Mouse (Mus musculus) myocyte (in vitro differentiated cells): ENCODE measurements around the gene Tada1. TPM values are rescaled to one million over a fixed set of nuclear protein-coding genes. Genes with fewer than 3 reads are reported as not detected.

Experiments used
- H3K27me3 ChIP-seq: one replicate; pipeline ENCODE4 v1.6.1; 2011; ENCODE audit not compliant: control insufficient read depth, insufficient read depth, insufficient read length
- H3K36me3 ChIP-seq: one replicate; pipeline ENCODE4 v1.6.1; 2011; ENCODE audit not compliant: control insufficient read depth, insufficient read depth
- H3K4me2 ChIP-seq: one replicate; pipeline ENCODE4 v1.6.1; 2011; ENCODE audit warnings: low read depth, control low read depth
- H3K4me3 ChIP-seq: one replicate; pipeline ENCODE4 v1.5.1; 2011; ENCODE audit warnings: mild to moderate bottlenecking, control low read depth, moderate library complexity
- H3K79me2 ChIP-seq: one replicate; pipeline ENCODE4 v1.6.1; 2011; ENCODE audit not compliant: control insufficient read depth, insufficient read depth
- H3ac ChIP-seq: one replicate; pipeline ENCODE4 v1.6.1; 2011; ENCODE audit not compliant: control insufficient read depth, insufficient read length
- CEBPB ChIP-seq: IDR thresholded peaks from 2 replicates; pipeline ENCODE4 v1.6.1; 2011; ENCODE audit warnings: mild to moderate bottlenecking, moderate library complexity; ENCODE audit not compliant: poor library complexity, insufficient read depth, severe bottlenecking
- E2F4 ChIP-seq: IDR thresholded peaks from one replicate; pipeline ENCODE4 v1.6.1; 2011; ENCODE audit warnings: mild to moderate bottlenecking, control low read depth, moderate library complexity; ENCODE audit not compliant: insufficient read depth
- MAX ChIP-seq: IDR thresholded peaks from one replicate; pipeline ENCODE4 v1.6.1; 2011; ENCODE audit warnings: low read depth, mild to moderate bottlenecking, control low read depth
- MYOD1 ChIP-seq, 3 experiments: IDR thresholded peaks; one replicate each; pipeline ENCODE4 v1.6.1; 2011; ENCODE audit warnings: control low read depth in 2 of 3, low read depth in 2 of 3, mild to moderate bottlenecking in 2 of 3, moderate library complexity in 1 of 3; ENCODE audit not compliant: insufficient read length in 2 of 3, control insufficient read depth in 1 of 3
- MYOG ChIP-seq, 3 experiments: IDR thresholded peaks; one replicate each; pipeline ENCODE4 v1.6.1; 2011; ENCODE audit warnings: control low read depth in 2 of 3, low read depth in 2 of 3, mild to moderate bottlenecking in 2 of 3; ENCODE audit not compliant: insufficient read length in 2 of 3, control insufficient read depth in 1 of 3, insufficient read depth in 1 of 3
- POLR2A ChIP-seq: IDR thresholded peaks from one replicate; pipeline ENCODE4 v1.6.1; 2011; ENCODE audit warnings: low read depth, mild to moderate bottlenecking, control low read depth, moderate library complexity; ENCODE audit not compliant: insufficient read length
- POLR2AphosphoS2 ChIP-seq: IDR thresholded peaks from one replicate; pipeline ENCODE4 v1.6.1; 2011; ENCODE audit warnings: low read depth, control low read depth; ENCODE audit not compliant: insufficient read length
- REST ChIP-seq: IDR thresholded peaks from one replicate; pipeline ENCODE4 v1.6.1; 2011; ENCODE audit warnings: mild to moderate bottlenecking, control low read depth, moderate library complexity; ENCODE audit not compliant: insufficient read depth, insufficient read length
- SRF ChIP-seq: IDR thresholded peaks from one replicate; pipeline ENCODE4 v1.6.1; 2011; ENCODE audit warnings: low read depth; ENCODE audit not compliant: control insufficient read depth, insufficient read length
- TCF12 ChIP-seq: IDR thresholded peaks from one replicate; pipeline ENCODE4 v1.6.1; 2011; ENCODE audit warnings: mild to moderate bottlenecking, control low read depth; ENCODE audit not compliant: poor library complexity, insufficient read depth, severe bottlenecking
- TCF3 ChIP-seq: IDR thresholded peaks from one replicate; pipeline ENCODE4 v1.6.1; 2011; ENCODE audit warnings: low read depth, control low read depth; ENCODE audit not compliant: insufficient read length
- USF1 ChIP-seq: IDR thresholded peaks from one replicate; pipeline ENCODE4 v1.6.1; 2011; ENCODE audit warnings: low read depth, mild to moderate bottlenecking, control low read depth, moderate library complexity
- polyA plus RNA-seq: library from polyadenylated mRNA; unstranded; fragments of >200 nt; fragmentation: generic; extraction: Trizol; gene quantifications from one replicate; pipeline ENCODE4 v1.2.1, GENCODE M21; 2012; ENCODE audit warnings: missing spikeins

The Tada1 gene
- polyA plus RNA-seq, 1 experiment: 11.7 TPM

DNA sequence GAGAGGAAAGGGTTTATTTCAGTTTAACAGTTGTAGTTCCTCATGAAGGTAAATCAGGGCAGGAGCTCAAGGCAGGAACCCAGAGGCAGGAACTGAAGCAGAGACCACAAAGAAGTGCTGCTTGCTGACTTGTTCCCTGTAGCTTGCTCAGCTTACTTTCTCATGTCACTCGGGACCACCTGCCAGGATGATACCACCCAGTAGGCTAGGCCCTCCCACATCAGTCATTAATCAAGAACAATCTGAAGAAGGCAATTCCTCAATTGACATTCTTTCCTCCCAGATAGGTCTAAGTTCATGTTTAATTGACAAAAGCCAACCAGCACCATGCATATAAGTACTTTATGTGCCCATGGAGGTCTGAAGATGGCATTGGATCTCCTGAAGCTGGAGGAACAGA, 32.6 kb downstream of the Tada1 start:
- Histone ChIP-seq H3K79me2 (no peaks in the 10 kb centered on the region), H3K27me3 (no peaks in the 10 kb centered on the region), H3K4me2 (no peak overlapping the region), H3K4me3 (no peak overlapping the region), H3K36me3 (no peaks in the 10 kb centered on the region), H3ac (no peak overlapping the region)
- TF ChIP-seq MYOG (IDR thresholded peaks at IDR 0.05; ENCODE audit: control insufficient read depth in 1 of 3, insufficient read depth in 1 of 3, insufficient read length in 2 of 3, low read depth in 2 of 3): no peak

DNA sequence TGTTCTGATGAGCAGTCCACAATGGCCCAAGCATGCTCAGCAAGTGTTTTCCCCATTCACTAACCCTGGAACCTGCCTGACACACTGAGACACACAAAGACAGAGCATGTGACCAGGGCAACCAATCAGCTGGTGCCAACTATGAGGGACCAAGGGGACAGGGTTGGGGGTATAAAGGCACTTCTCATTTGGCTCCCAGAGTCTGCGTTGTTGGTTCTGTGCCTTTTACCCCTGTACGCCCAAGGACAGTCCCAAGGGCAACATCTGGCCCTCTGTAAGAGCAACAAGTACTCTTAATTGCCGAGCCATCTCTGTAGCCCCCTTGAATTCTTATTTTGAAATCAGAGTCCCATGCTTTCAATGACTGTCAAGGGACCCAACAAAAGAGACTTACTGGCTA, 33.4 kb downstream of the Tada1 start:
- H3K27me3 ChIP-seq: no peaks in the 10 kb centered on the region
- TF ChIP-seq MAX: no peak

DNA sequence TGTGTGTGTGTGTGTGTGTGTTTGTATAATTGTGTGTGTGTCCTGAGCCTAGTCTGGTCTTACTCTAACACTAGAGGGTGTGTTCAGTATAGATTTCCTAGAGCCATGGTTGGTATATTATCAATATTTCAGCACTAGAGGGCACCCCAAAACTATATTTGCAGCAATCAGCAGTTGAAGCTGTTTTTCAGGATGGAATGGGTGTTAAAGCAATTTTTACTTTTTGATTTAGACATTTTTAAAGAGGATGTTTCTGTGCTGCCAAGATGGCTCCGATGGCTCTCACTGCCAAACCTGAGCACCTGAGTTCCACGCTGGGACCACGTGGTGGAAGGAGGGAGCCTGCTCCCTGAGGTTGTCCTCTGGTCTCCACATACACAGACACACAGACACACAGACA, 50.2 kb downstream of the Tada1 start:
- TF ChIP-seq REST (no peak), MYOD1 (IDR thresholded peaks at IDR 0.05; ENCODE audit: control insufficient read depth in 1 of 3, insufficient read length in 2 of 3, low read depth in 2 of 3) (no peak), POLR2AphosphoS2 (no peak), POLR2A (no peak), CEBPB (no peak), SRF (no peak), MAX (no peak), TCF12 (no peak), USF1 (no peak), TCF3 (no peak), E2F4 (no peak)
- H3K79me2 ChIP-seq: no peaks in the 10 kb centered on the region
- no peak overlapping the region for H3K4me3 ChIP-seq
- H3K27me3 ChIP-seq: no peaks in the 10 kb centered on the region
- peak overlapping the region; percentile 18 for H3K4me2 ChIP-seq
- no peaks in the 10 kb centered on the region for H3K36me3 ChIP-seq
- H3ac ChIP-seq: no peak overlapping the region

More for the DNA sequence above, 33.4 kb downstream of the Tada1 start:
- Histone ChIP-seq H3ac (no peak overlapping the region), H3K36me3 (no peaks in the 10 kb centered on the region), H3K4me3 (no peak overlapping the region), H3K4me2 (no peak overlapping the region), H3K79me2 (no peaks in the 10 kb centered on the region)

DNA sequence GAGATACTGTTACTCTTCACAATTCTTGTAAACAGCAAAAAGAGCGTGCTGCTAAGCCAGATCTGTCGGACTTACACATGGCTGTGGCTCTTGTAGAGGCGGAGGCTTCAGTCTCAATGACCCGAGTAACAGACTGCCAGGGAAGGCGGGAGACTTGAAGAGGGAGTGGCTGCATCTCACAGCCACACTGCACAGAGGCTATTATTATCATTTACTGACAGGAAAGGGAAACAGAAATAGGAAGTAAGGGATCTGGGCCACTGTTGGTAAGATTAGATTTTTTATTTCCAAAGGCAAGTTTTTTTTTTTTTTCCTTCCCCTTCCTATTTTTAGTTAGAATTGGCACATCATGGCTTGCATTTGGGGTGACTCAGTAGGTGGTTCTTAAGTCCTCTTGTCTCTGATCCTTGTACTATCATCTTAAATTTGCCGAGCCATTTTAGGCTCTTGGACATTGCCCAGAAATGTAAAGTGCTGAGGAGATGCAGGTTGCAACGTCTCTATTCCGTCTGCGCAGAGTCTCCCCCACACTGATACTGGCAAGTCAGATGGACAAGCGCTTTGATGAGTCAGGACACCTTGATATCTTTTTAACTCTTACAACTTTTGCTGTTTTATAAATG, 51.0 kb downstream of the Tada1 start:
- no peaks in the 10 kb centered on the region for H3K36me3 ChIP-seq
- no peaks in the 10 kb centered on the region for H3K27me3 ChIP-seq
- no peak overlapping the region for H3K4me3 ChIP-seq
- H3K79me2 ChIP-seq: no peaks in the 10 kb centered on the region
- peak overlapping the region; percentile 77 for H3K4me2 ChIP-seq
- H3ac ChIP-seq: no peak overlapping the region
- no peak for TF ChIP-seq POLR2A
- TF ChIP-seq MAX: no peak
- TF ChIP-seq MYOG (IDR thresholded peaks at IDR 0.05; ENCODE audit: control insufficient read depth in 1 of 3, insufficient read depth in 1 of 3, insufficient read length in 2 of 3, low read depth in 2 of 3): no peak
- no peak for TF ChIP-seq REST
- no peak for TF ChIP-seq SRF
- no peak for TF ChIP-seq TCF12

DNA sequence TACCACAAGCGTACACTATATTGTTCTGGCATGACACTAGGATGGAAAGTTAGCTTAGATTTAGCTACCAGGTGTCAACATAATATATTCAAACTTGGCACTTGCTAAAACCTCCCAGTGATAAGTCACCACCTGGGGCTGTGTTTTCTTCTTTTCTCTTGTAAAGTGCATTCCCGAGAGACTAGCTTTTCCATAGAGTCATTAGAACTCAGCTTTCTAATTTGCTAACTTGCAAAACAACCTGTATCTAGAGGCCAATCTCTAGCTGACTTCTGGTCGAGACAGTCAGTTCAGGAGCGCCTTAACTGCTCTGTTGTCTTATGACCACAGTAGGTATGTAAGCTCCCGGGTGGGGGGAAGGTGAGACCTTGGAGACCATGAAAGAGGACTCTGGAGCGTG, 60.5 kb downstream of the Tada1 start:
- H3K27me3 ChIP-seq: no peaks in the 10 kb centered on the region
- no peak overlapping the region for H3K4me3 ChIP-seq
- H3K4me2 ChIP-seq: no peak overlapping the region
- TF ChIP-seq POLR2A: no peak
- TF ChIP-seq POLR2AphosphoS2: no peak
- no peak for TF ChIP-seq SRF
- no peak for TF ChIP-seq TCF12
- TF ChIP-seq REST: no peak
- no peak for TF ChIP-seq USF1
- TF ChIP-seq MAX: no peak
- no peaks in the 10 kb centered on the region for H3K36me3 ChIP-seq
- H3ac ChIP-seq: no peak overlapping the region
- H3K79me2 ChIP-seq: no peaks in the 10 kb centered on the region

DNA sequence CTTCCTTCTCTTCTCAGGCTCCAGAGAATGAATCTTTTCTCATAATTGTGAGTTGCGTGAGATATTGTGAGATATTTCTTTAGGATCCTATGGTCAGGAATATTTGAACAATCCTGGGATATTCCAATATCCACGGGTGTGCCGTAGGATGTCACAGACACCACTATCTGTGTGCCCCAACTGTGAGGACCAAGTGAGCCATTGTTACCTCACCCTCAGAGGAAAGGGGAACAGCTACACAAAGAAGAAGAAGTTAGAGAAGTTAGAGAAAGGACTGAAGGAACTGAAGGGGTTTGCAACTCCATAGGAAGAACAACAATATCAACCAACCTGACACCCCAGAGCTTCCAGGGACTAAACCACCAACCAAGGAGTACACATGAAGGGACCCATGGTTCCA, 63.1 kb downstream of the Tada1 start:
- no peaks in the 10 kb centered on the region for H3K79me2 ChIP-seq
- no peak overlapping the region for H3ac ChIP-seq
- no peak overlapping the region for H3K4me2 ChIP-seq
- H3K27me3 ChIP-seq: no peaks in the 10 kb centered on the region
- no peaks in the 10 kb centered on the region for H3K36me3 ChIP-seq
- no peak for TF ChIP-seq POLR2A
- TF ChIP-seq MYOG (IDR thresholded peaks at IDR 0.05; ENCODE audit: control insufficient read depth in 1 of 3, insufficient read depth in 1 of 3, insufficient read length in 2 of 3, low read depth in 2 of 3): no peak
- TF ChIP-seq SRF: no peak
- no peak for TF ChIP-seq USF1
- H3K4me3 ChIP-seq: no peak overlapping the region

Other genes starting within 250 kb of the Tada1 start
- 0.29 TPM for gene Gpa33, start 248.9 kb upstream of the Tada1 start, polyA plus RNA-seq
- not detected for gene Mael, start 140.3 kb upstream of the Tada1 start, polyA plus RNA-seq
- 1.9 TPM for gene Ildr2, start 125.0 kb upstream of the Tada1 start, polyA plus RNA-seq
- 6.2 TPM for gene Pogk, start 30.8 kb downstream of the Tada1 start, polyA plus RNA-seq
- gene Gm4846, start 118.5 kb downstream of the Tada1 start, polyA plus RNA-seq: not detected